Mouse (Mus musculus) T-helper 17 cell (primary cell): ENCODE results near the gene Tasp1.
"Not testable (repeated sequence)": the region's sequence is repeated elsewhere in the genome, so short reads cannot be mapped to it uniquely, and the experiment has no call there.

Experiments used
- in situ Hi-C, 2 experiments: fragments of 300-600 bp; cut with MboI, MseI; formaldehyde crosslinking; loops; 1 replicate in 1 of 2; 2 replicates in 1 of 2; pipeline ENCODE4 v1.15.1; 2025; ENCODE audit warnings: high pct_unique_total_duplicates in 2 of 2

Gene Tasp1

GRCm38 (mm10) chr2:139884264-139884637, 182.4 kb downstream of the Tasp1 start:
- in situ Hi-C loops: no loop called here

GRCm38 (mm10) chr2:139883581-139884263, 182.9 kb downstream of the Tasp1 start:
- in situ Hi-C loops: no loop called here

GRCm38 (mm10) chr2:139878052-139878621, 188.5 kb downstream of the Tasp1 start:
- in situ Hi-C loops: no loop called here

GRCm38 (mm10) chr2:139875876-139876275, 190.7 kb downstream of the Tasp1 start:
- in situ Hi-C loops: no loop called here

GRCm38 (mm10) chr2:139874173-139874572, 192.4 kb downstream of the Tasp1 start:
- in situ Hi-C loops: no loop called here

GRCm38 (mm10) chr2:139873762-139874161, 192.8 kb downstream of the Tasp1 start:
- in situ Hi-C loops: no loop called here

GRCm38 (mm10) chr2:139869071-139869470, 197.5 kb downstream of the Tasp1 start:
- in situ Hi-C loops: not testable (repeated sequence)

- in situ Hi-C loops: not testable (repeated sequence)
Measured at GRCm38 (mm10) chr2:139863396-139863795, 203.2 kb downstream of the Tasp1 start.

GRCm38 (mm10) chr2:139860133-139860494, 206.5 kb downstream of the Tasp1 start:
- in situ Hi-C loops: no loop called here

- in situ Hi-C loops: no loop called here
Measured at GRCm38 (mm10) chr2:139859424-139860132, 207.0 kb downstream of the Tasp1 start.

GRCm38 (mm10) chr2:139849621-139850020, 217.0 kb downstream of the Tasp1 start:
- in situ Hi-C loops: loop anchor here in 1 of 2 experiments (5.0 kb wide), 1 partner anchor 313 kb away; no protein-coding TSS in a partner anchor

- in situ Hi-C loops: loop anchor here in 1 of 2 experiments (5.0 kb wide), 1 partner anchor 186 kb away; no protein-coding TSS in a partner anchor
Measured at GRCm38 (mm10) chr2:139841359-139841758, 225.2 kb downstream of the Tasp1 start.

GRCm38 (mm10) chr2:139840941-139841340, 225.7 kb downstream of the Tasp1 start:
- in situ Hi-C loops: loop anchor here in 1 of 2 experiments (5.0 kb wide), 1 partner anchor 186 kb away; no protein-coding TSS in a partner anchor

GRCm38 (mm10) chr2:139821589-139822378, 244.8 kb downstream of the Tasp1 start:
- in situ Hi-C loops: no loop called here

GRCm38 (mm10) chr2:139817275-139817674, 249.3 kb downstream of the Tasp1 start:
- in situ Hi-C loops: no loop called here

GRCm38 (mm10) chr2:139807887-139808286, 258.7 kb downstream of the Tasp1 start:
- in situ Hi-C loops: no loop called here

GRCm38 (mm10) chr2:139804041-139804440, 262.6 kb downstream of the Tasp1 start:
- in situ Hi-C loops: no loop called here

GRCm38 (mm10) chr2:139792345-139793120, 274.1 kb downstream of the Tasp1 start:
- in situ Hi-C loops: no loop called here

- in situ Hi-C loops: no loop called here
Measured at GRCm38 (mm10) chr2:139788658-139789057, 277.9 kb downstream of the Tasp1 start.

- in situ Hi-C loops: no loop called here
Measured at GRCm38 (mm10) chr2:139784946-139785345, 281.7 kb downstream of the Tasp1 start.

GRCm38 (mm10) chr2:139784465-139784864, 282.1 kb downstream of the Tasp1 start:
- in situ Hi-C loops: no loop called here
